In the genomic region with DNA sequence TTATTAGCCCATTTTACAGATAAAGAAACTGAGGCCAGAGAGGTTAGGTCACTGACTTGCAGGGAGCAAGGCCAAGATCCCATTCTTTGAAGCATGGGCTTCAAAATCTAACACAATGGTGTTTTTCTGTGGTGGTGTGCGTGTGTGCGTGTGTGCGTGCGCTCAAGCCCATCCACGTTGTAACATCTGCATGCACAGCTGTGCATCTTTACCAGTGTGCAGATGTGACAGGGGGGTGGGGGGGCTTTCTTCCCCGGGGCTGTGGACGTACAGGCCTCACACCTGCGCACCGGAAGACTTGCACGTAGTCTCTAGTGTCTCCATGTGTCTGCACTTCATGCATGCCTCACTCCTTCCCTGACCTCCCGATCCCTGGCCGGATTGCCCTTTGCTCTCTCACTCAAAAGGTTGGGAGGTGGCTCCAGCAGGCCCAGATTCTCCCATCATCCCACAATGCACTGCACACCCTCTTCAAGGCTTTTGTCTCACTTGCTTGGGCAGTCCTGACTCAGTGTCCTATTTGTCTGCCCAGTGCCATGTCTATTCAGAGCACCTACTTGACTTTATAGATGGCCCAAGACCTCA, we compare ENCODE assay signal across 15 mouse cellular contexts. TPM values are rescaled to one million over a fixed set of nuclear protein-coding genes. Genes with fewer than 3 reads are reported as not detected.
DNase-seq lines count a peak whose midpoint lies in the region; ATAC-seq and TF ChIP-seq lines count a peak whose summit lies in the region.
"Had no signal": no experiment of that assay in that cellular context is flagged by ENCODE, and none has a peak within 500 bp of the region (broad histone marks: within the 10 kb centered on the region; RNA-seq: fewer than 3 reads in every experiment).

No protein-coding gene starts in this region.

- H3K4me2 ChIP-seq in liver, postnatal 0 days (ENCODE audit: low read depth, low read length), result peak overlapping the region; percentile 18; the same call in 1 of the 2 replicates

- H3K36me3 ChIP-seq in ES-Bruce4 (ENCODE audit: control insufficient read depth, insufficient read depth, low read length, poor library complexity, severe bottlenecking), result no peaks in the 10 kb centered on the region
- 0 out of 2 replicates have a peak, but pooled peaks cover 3% of the 10 kb centered on the region for H3K36me3 ChIP-seq in embryonic facial prominence, embryonic 10.5 days (replicated peaks)
- peaks cover 3% of the 10 kb centered on the region; the same call in 1 of the 2 replicates for H3K36me3 ChIP-seq in liver, postnatal 0 days (replicated peaks; ENCODE audit: insufficient read depth, low read length)

- 78% methylated on average over 12 of the region's 12 CpGs for WGBS in embryonic facial prominence, embryonic 10.5 days
- 73% methylated on average over 12 of the region's 12 CpGs for WGBS in liver, postnatal 0 days (ENCODE audit: insufficient replicate concordance)

- no peaks in the 10 kb centered on the region for H3K9me3 ChIP-seq in ES-Bruce4 (replicated peaks; ENCODE audit: control insufficient read depth, insufficient read depth, low read length, poor library complexity, severe bottlenecking)
- H3K9me3 ChIP-seq in embryonic facial prominence, embryonic 10.5 days, result no peaks in the 10 kb centered on the region
- H3K9me3 ChIP-seq in liver, postnatal 0 days (ENCODE audit: low read length), result no peaks in the 10 kb centered on the region

- no peak for TF ChIP-seq CTCF in ES-Bruce4 (IDR thresholded peaks at IDR 0.05; ENCODE audit: low read depth, low read length)
- no peak for TF ChIP-seq CTCF in liver, postnatal 0 days (IDR thresholded peaks at IDR 0.05; ENCODE audit: low read depth)

- H3K4me3 ChIP-seq in ES-Bruce4 (ENCODE audit: low read depth, low read length), result no peak overlapping the region
- H3K4me3 ChIP-seq in embryonic facial prominence, embryonic 10.5 days, result no peak overlapping the region
- H3K4me3 ChIP-seq in liver, postnatal 0 days (ENCODE audit: low read depth, low read length), result no peak overlapping the region

- no peak for ATAC-seq in liver, postnatal 0 days

- H3K27me3 ChIP-seq in ES-Bruce4 (ENCODE audit: control insufficient read depth, insufficient read depth, low read length, poor library complexity, severe bottlenecking), result no peaks in the 10 kb centered on the region
- H3K27me3 ChIP-seq in embryonic facial prominence, embryonic 10.5 days (replicated peaks; ENCODE audit: low read depth, poor library complexity, severe bottlenecking), result no peaks in the 10 kb centered on the region
- H3K27me3 ChIP-seq in liver, postnatal 0 days (ENCODE audit: insufficient read depth, low read length), result no peaks in the 10 kb centered on the region

- H3K4me1 ChIP-seq in ES-Bruce4 (ENCODE audit: control insufficient read depth, insufficient read depth, low read length), result peaks cover 19% of the 10 kb centered on the region
- H3K4me1 ChIP-seq in embryonic facial prominence, embryonic 10.5 days, result peaks cover 92% of the 10 kb centered on the region
- H3K4me1 ChIP-seq in liver, postnatal 0 days (ENCODE audit: insufficient read depth), result peaks cover 86% of the 10 kb centered on the region

- peak overlapping the region; percentile 41 for H3K27ac ChIP-seq in ES-Bruce4 (ENCODE audit: insufficient read depth, low read length)
- peak overlapping the region; percentile 44; the same call in 1 of the 2 replicates for H3K27ac ChIP-seq in embryonic facial prominence, embryonic 10.5 days (replicated peaks)
- H3K27ac ChIP-seq in liver, postnatal 0 days (ENCODE audit: low read depth), result peak overlapping the region; percentile 57
- H3K27ac ChIP-seq: macrophage had no signal

- H3K9ac ChIP-seq in ES-Bruce4 (ENCODE audit: low read depth, poor library complexity, severe bottlenecking), result no peak overlapping the region
- no peak overlapping the region for H3K9ac ChIP-seq in liver, postnatal 0 days (replicated peaks)

- TF ChIP-seq POLR2A in ES-Bruce4 (IDR thresholded peaks at IDR 0.05; ENCODE audit: insufficient read depth, low read length), result no peak

- TF ChIP-seq EP300 in ES-Bruce4 (IDR thresholded peaks at IDR 0.05; ENCODE audit: insufficient read depth, low read depth, low read length), result no peak
- no peak for TF ChIP-seq EP300 in liver, postnatal 0 days (IDR thresholded peaks at IDR 0.05; ENCODE audit: low read depth)

- DNase-seq in kidney, adult 8-10 months, result peak; percentile 64 to 69
- no peak for DNase-seq in kidney, postnatal 10 days
- DNase-seq in embryonic facial prominence, embryonic 10.5 days (ENCODE audit: low spot score), result no peak
- DNase-seq in liver, postnatal 0 days, result no peak
- DNase-seq in right cerebral cortex, adult 18-20 months, result no peak
- DNase-seq in frontal cortex, postnatal 10 days (ENCODE audit: low spot score in 2 of 2), result no peak
- DNase-seq: adrenal gland, adult 8-10 months; cerebellum, postnatal 10 days; heart, adult 18-20 months; heart, postnatal 10 days; layer of hippocampus, adult 9-11 months; lung, adult 18-20 months; thymus, adult 18-20 months had no signal

RNA-seq across cellular contexts. Expression of a gene that starts 44.7 kb away (rescaled TPM):
- 64.9 and 67.9 TPM in 2 replicates for polyA plus RNA-seq in ES-Bruce4 (2011; ENCODE audit: insufficient read depth, insufficient read length, low read depth, missing spikeins)
- 9.2 and 9.8 TPM in 2 replicates for polyA plus RNA-seq in embryonic facial prominence, embryonic 10.5 days (2016; fragmentation: Nextera tagmentation; extraction: Ambion mirVana)
- 22.3 and 22.6 TPM in 2 replicates for polyA plus RNA-seq in liver, postnatal 0 days (2015; fragmentation: Nextera tagmentation; extraction: Ambion mirVana)

Comparison
In these comparisons a context has a peak if more than half of its experiments do, and no peak if none do; other contexts are left out.
1. DNase-seq: peak in kidney, adult 8-10 months (2 of 2); none in kidney, postnatal 10 days (single experiment), embryonic facial prominence, embryonic 10.5 days (single experiment), liver, postnatal 0 days (single experiment), right cerebral cortex, adult 18-20 months (single experiment) and frontal cortex, postnatal 10 days (0 of 2).
2. Peak in every context shown above with its lines, with median percentiles within 50 percentile points of each other: H3K27ac ChIP-seq.